Mouse (Mus musculus) gastrocnemius, postnatal 36 days (tissue): ENCODE results near the gene Sh3yl1. TPM values are rescaled to one million over a fixed set of nuclear protein-coding genes. Genes with fewer than 3 reads are reported as not detected.

Source experiments
- DNase-seq, 2 experiments: peaks; one replicate each; pipeline ENCODE4 v3.0.0; 2022
- intact Hi-C: fragments of 180-260 bp; cut with DNase I; formaldehyde crosslinking; loops from one replicate; pipeline ENCODE4 v1.15.1; 2025
- long read RNA-seq, 2 experiments: library from polyadenylated mRNA; stranded (forward); transcript quantifications; one replicate each; pipeline ENCODE4 v2.0.0; 2021
- total RNA-seq, 2 experiments: library from RNA; stranded (reverse); gene quantifications; 2 replicates each; pipeline ENCODE4 v1.2.3; 2021

Sh3yl1 gene
- total RNA-seq, result 1 to 10 TPM in 1 of 2 experiments, under 1 TPM in 1; 0.97 to 1.2 TPM
- long read RNA-seq, experiment 1, partial matches to known transcripts, result 0 of 2 reads
- long read RNA-seq, experiment 1, other reads (novel, unspliced or antisense), result 0 of 2 reads
- long read RNA-seq, experiment 2, partial matches to known transcripts, result 0 of 1 reads
- long read RNA-seq, experiment 2, other reads (novel, unspliced or antisense), result 0 of 1 reads

GRCm38 (mm10) chr12:30911261-30912047 lies at the start of gene Sh3yl1, which contains the start of gene Acp1:
TSS of gene Sh3yl1 (plus strand) at chr12:30911668.
TSS of gene Acp1 (minus strand) at chr12:30911589.
- intact Hi-C loops, result no loop called here
- peak; percentile 92 to 94 for DNase-seq

DNA sequence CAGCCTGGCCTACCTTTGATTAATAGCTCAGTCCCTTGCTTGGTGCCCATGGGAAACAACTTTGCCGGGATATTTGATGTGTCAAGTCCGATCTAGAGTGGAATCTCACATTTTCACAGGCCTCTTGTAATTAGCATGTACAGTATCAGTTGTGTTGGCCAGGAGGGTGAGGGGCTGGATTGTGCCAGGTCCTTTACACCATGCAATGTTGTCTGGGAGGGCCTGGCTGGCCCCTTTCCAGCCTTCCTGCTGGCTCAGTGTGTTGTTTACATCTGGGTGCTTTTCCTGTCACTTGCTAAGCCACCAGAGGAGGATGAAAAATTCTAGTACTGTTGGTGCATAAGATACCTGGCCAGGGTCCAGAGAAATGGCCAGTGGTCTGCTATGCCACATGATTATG lies 47.1 kb upstream of the Sh3yl1 start:
- intact Hi-C loops, result no loop called here
- DNase-seq, result no peak

- intact Hi-C loops, result no loop called here
- no peak for DNase-seq
Observed at GRCm38 (mm10) chr12:30865781-30866180, 45.7 kb upstream of the Sh3yl1 start.

DNA sequence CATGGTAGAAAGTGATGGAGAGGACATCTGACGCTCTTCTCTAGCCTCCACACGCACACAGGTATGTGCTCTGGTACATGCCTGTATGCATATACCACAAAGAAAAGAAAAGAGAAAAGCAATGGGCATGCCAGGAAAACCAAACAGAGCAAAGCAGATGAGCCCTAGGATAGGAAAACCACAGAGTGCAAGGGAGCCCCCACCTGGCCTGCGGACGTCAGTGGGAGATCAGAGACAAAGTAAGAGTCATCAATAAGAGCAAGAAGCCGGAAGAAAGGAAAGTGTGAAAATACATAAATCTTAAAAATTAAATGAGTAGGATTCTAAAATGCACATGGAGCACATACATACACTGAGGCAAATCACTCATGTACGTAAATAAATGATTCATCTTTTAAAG lies 32.0 kb upstream of the Sh3yl1 start:
- no peak for DNase-seq
- intact Hi-C loops, result no loop called here

DNA sequence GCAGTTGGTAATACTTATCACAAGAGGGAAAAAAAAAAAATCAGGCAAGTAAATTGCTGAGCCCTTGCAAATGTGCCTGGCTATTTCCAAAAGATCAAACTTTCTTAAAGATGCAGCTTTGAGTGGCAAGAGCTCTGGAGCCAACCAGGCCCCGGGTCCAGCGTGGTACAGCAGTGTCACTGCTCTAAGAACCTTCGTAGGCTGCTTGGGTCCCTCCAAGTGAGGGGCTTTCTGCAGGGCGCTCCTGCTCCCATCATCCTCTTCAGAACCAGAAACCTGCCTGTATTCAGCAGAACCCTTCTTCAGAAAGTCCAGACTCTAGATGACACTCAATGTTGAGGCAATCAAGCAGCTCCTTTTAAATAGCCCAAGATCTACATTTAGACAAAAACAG lies 27.9 kb upstream of the Sh3yl1 start:
- intact Hi-C loops, result no loop called here
- DNase-seq, result no peak

GRCm38 (mm10) chr12:30883986-30884621 lies 27.4 kb upstream of the Sh3yl1 start, which contains the start of gene Alkal2:
TSS of gene Alkal2 (plus strand) at chr12:30884322.
- peak in 1 of 2 experiments; percentile 15 for DNase-seq
- intact Hi-C loops, result no loop called here

- intact Hi-C loops, result no loop called here
- DNase-seq, result no peak
Observed at GRCm38 (mm10) chr12:30884622-30885230, 26.7 kb upstream of the Sh3yl1 start.

- DNase-seq, result peak; percentile 36 to 44
- intact Hi-C loops, result no loop called here
Observed at GRCm38 (mm10) chr12:30885891-30886290, 25.6 kb upstream of the Sh3yl1 start.

GRCm38 (mm10) chr12:30888003-30888402 lies 23.5 kb upstream of the Sh3yl1 start:
- intact Hi-C loops, result no loop called here
- no peak for DNase-seq

DNA sequence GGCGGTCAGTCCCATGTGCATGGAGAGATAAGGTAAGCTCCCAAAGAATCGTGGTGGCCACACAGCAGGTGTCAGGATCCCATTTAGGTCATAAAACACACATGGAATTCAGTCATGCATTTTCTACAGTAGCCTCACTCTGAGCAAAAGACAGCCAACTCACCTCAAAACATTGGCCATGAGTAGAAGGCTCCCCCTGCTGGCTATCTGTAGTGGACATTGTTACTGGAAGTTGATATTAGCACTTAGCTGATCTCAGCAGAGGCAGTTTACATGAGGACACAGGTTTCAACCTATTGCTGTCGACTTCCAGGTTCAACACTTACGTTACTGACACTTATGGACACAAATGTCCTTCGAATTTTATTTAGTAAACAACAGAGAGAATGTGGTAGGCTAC lies 21.4 kb upstream of the Sh3yl1 start:
- intact Hi-C loops, result loop anchor here (2.0 kb wide), 1 partner anchor 293 kb away; no protein-coding TSS in a partner anchor
- peak in 1 of 2 experiments; percentile 29 for DNase-seq

GRCm38 (mm10) chr12:30891438-30891837 lies 20.0 kb upstream of the Sh3yl1 start:
- intact Hi-C loops, result loop anchor here (2.0 kb wide), 1 partner anchor 295 kb away; no protein-coding TSS in a partner anchor
- no peak for DNase-seq

- intact Hi-C loops, result no loop called here
- DNase-seq, result no peak
Observed at GRCm38 (mm10) chr12:30897039-30897438, 14.4 kb upstream of the Sh3yl1 start.

- intact Hi-C loops, result no loop called here
- no peak for DNase-seq
Observed at GRCm38 (mm10) chr12:30908658-30909057, 2.8 kb upstream of the Sh3yl1 start.

- DNase-seq, result no peak
- intact Hi-C loops, result no loop called here
Observed at GRCm38 (mm10) chr12:30909881-30910280, 1.6 kb upstream of the Sh3yl1 start.

GRCm38 (mm10) chr12:30910860-30911259 lies 608 bp upstream of the Sh3yl1 start:
- intact Hi-C loops, result no loop called here
- DNase-seq, result no peak

GRCm38 (mm10) chr12:30912048-30912381 lies 547 bp downstream of the Sh3yl1 start:
- intact Hi-C loops, result no loop called here
- no peak for DNase-seq

DNA sequence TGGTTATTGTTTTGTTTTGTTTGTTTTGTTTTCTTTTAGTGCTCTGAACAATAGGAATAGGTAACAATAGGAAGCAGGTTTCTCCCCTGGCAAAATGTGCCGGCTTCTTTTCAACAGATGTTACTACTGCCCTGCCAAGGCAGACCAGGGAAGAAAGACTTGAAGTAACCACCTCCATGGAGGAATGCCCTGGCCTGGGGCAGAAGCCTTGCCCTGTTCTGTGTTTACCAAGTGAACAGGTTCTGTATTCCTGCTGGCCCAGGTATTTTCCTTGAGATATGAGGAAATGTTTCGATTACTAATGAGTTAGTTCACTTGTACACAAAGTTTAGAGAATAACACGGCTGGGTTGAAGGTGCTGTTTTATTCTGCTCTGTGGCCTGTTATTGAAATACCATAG lies 1.4 kb downstream of the Sh3yl1 start:
- intact Hi-C loops, result no loop called here
- DNase-seq, result no peak

DNA sequence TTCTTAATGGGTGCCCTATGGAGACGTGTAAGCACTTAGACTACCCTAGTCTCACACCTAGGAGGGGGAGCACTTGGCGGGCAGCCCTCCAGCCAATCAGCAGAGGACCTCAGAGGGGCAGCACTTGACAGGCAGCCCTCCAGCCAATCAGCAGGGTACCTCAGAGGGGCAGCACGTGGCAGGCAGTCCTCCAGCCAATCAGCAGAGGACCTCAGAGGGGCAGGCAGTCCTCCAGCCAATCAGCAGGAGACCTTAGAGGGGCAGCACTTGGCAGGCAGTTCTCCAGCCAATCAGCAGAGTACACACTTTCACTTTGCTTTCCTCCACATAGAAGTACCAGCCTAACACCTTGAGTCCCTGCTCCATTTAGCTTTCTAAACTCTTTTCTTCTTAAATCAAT lies 10.9 kb downstream of the Sh3yl1 start:
- intact Hi-C loops, result no loop called here
- no peak for DNase-seq

DNA sequence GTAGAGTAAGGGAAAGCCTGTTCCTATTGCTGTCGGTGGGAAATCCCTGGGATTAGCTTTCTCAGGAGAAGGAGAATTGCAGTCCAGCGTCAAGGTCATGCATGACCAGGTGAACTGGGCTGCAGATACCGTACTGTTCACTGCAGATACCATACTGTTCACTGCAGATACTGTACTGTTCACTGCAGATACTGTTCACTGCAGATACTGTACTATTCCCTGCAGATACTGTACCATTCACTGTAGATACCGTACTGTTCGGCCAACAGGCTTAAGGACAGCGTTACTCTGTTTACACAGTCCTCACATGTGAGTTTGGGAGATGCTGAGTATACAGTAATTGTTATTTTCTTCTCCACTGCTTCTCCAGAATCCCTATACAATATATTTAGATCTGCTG lies 16.7 kb downstream of the Sh3yl1 start:
- intact Hi-C loops, result no loop called here
- no peak for DNase-seq

- DNase-seq, result no peak
- intact Hi-C loops, result no loop called here
Observed at GRCm38 (mm10) chr12:30933299-30933698, 21.8 kb downstream of the Sh3yl1 start.

DNA sequence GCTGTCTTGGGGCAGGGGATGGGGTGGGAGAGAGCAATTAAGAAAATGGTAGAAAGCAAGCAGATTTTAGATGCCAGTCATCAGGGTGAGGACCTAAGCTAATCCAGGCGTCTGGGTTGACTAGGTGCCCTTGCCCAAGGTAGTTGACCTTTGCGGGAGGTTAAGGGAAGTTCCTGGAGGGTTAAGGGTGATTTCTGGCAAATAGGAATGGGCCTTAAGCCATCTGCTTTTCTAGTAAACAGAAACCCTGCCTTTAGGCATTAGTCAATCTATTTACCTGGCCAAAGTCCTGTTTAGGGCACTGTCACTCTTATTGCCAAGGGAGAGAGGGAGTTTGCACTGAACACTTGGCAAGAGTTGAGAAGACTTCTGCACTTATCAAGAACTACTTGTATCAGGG lies 25.4 kb downstream of the Sh3yl1 start:
- intact Hi-C loops, result no loop called here
- DNase-seq, result no peak
